ENCODE assay signal across 8 mouse cellular contexts in the genomic region with DNA sequence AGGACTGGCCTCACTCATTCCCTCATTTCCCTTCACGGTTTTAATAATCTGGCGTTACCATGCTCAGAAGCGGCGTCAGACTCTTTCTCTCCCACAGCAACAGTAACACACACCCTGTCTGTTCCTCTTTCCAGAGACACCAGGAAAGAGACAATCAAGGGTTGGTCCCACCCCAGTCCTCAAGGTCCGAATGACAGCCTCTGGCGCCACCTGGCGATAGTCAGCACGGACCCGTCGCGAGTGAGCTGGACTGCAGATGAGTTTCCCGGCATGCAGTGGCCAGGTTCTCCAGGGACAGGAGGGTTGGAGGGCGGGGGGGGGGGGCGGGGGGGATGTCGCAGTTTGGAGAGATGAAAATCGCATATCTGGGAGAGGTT. TPM values are rescaled to one million over a fixed set of nuclear protein-coding genes. Genes with fewer than 3 reads are reported as not detected.
DNase-seq lines count a peak whose midpoint lies in the region; ATAC-seq and TF ChIP-seq lines count a peak whose summit lies in the region.

No protein-coding gene starts in this region.

- ATAC-seq in G1E (ENCODE audit: extremely low read depth, insufficient number of reproducible peaks, low FRiP score, poor library complexity, severe bottlenecking): no peak
- ATAC-seq in frontal cortex, adult (ENCODE audit: low TSS enrichment): peak; percentile 56

- H3K4me3 ChIP-seq in G1E (ENCODE audit: low read depth, low read length): peak overlapping the region; percentile 78; the same call in 1 of the 2 replicates
- H3K4me3 ChIP-seq in hindbrain, embryonic 10.5 days: peak overlapping the region; percentile 62

- TF ChIP-seq CTCF in G1E (IDR thresholded peaks at IDR 0.05; ENCODE audit: low read depth, low read length): peak; percentile 35; the same call in 1 of the 2 replicates

- no peaks in the 10 kb centered on the region for H3K9me3 ChIP-seq in G1E (replicated peaks)
- no peaks in the 10 kb centered on the region for H3K9me3 ChIP-seq in hindbrain, embryonic 10.5 days

- WGBS in hindbrain, embryonic 10.5 days: 1% methylated on average over 16 of the region's 16 CpGs

- DNase-seq in G1E (ENCODE audit: low spot score): peak; percentile 77
- DNase-seq in cerebellum, adult 9-10 months: peak; percentile 97
- DNase-seq in hindbrain, embryonic 10.5 days (ENCODE audit: low spot score): peak; percentile 92
- peak; percentile 87 to 88 for DNase-seq in layer of hippocampus, postnatal 36 days
- peak; percentile 95 for DNase-seq in lung, postnatal 36 days
- DNase-seq in retina, postnatal 1 day: peak; percentile 93
- peak; percentile 93 for DNase-seq in thymus, postnatal 4 days

- peak overlapping the region; percentile 83 for H3K27ac ChIP-seq in hindbrain, embryonic 10.5 days

- H3K36me3 ChIP-seq in G1E (replicated peaks): peaks cover 6% of the 10 kb centered on the region
- no peaks in the 10 kb centered on the region for H3K36me3 ChIP-seq in hindbrain, embryonic 10.5 days

- peaks cover 15% of the 10 kb centered on the region for H3K27me3 ChIP-seq in G1E (ENCODE audit: insufficient read depth, low read length)
- H3K27me3 ChIP-seq in hindbrain, embryonic 10.5 days (ENCODE audit: insufficient read depth, poor library complexity, severe bottlenecking): peaks cover 48% of the 10 kb centered on the region

- peaks cover 55% of the 10 kb centered on the region for H3K4me1 ChIP-seq in G1E (ENCODE audit: insufficient read depth, low read depth, low read length)
- peaks cover 43% of the 10 kb centered on the region for H3K4me1 ChIP-seq in hindbrain, embryonic 10.5 days (replicated peaks)

RNA-seq across cellular contexts. Expression of a gene that starts 0.7 kb away (rescaled TPM):
- total RNA-seq in G1E (2014; fragmentation: Nextera tagmentation) (62.7 and 168 TPM in 2 replicates), G1E (2017) (7.4 and 7.8 TPM in 2 replicates)
- 36.5 and 46.4 TPM in 2 replicates for polyA plus RNA-seq in G1E (2012)
- polyA plus RNA-seq in hindbrain, embryonic 10.5 days (2016; fragmentation: Nextera tagmentation; extraction: Ambion mirVana): 5.9 and 7.1 TPM in 2 replicates
- 10 to 100 TPM; 57.1 to 62.7 TPM for total RNA-seq in layer of hippocampus, postnatal 36 days (2021)

RNA-seq across cellular contexts. Expression of a gene that starts 7.8 kb away (rescaled TPM):
- total RNA-seq in G1E (2014; fragmentation: Nextera tagmentation) (17.9 and 24.7 TPM in 2 replicates), G1E (2017) (11.7 and 13.8 TPM in 2 replicates)
- 29.7 and 29.9 TPM in 2 replicates for polyA plus RNA-seq in G1E (2012)
- 10.6 and 12.2 TPM in 2 replicates for polyA plus RNA-seq in hindbrain, embryonic 10.5 days (2016; fragmentation: Nextera tagmentation; extraction: Ambion mirVana)
- total RNA-seq in layer of hippocampus, postnatal 36 days (2021): 10 to 100 TPM in 1 of 2 experiments, 1 to 10 TPM in 1; 8.6 to 12.2 TPM

RNA-seq across cellular contexts. Expression of a gene that starts 20.8 kb away (rescaled TPM):
- total RNA-seq in G1E (2014; fragmentation: Nextera tagmentation): 167 and 243 TPM in 2 replicates
- total RNA-seq in G1E (2017): 185 and 189 TPM in 2 replicates
- 329 and 331 TPM in 2 replicates for polyA plus RNA-seq in G1E (2012)
- polyA plus RNA-seq in hindbrain, embryonic 10.5 days (2016; fragmentation: Nextera tagmentation; extraction: Ambion mirVana): 175 and 186 TPM in 2 replicates
- total RNA-seq in layer of hippocampus, postnatal 36 days (2021): 100 to 1,000 TPM; 209 to 228 TPM

RNA-seq across cellular contexts. Expression of a gene that starts 27.6 kb away (rescaled TPM):
- 21.7 and 25.5 TPM in 2 replicates for total RNA-seq in G1E (2014; fragmentation: Nextera tagmentation)
- total RNA-seq in G1E (2017): 4.6 and 8.8 TPM in 2 replicates
- 57.8 and 77.7 TPM in 2 replicates for polyA plus RNA-seq in G1E (2012)
- 53.9 and 57.2 TPM in 2 replicates for polyA plus RNA-seq in hindbrain, embryonic 10.5 days (2016; fragmentation: Nextera tagmentation; extraction: Ambion mirVana)
- total RNA-seq in layer of hippocampus, postnatal 36 days (2021): 1 to 10 TPM; 5.8 to 6.9 TPM

RNA-seq across cellular contexts. Expression of a gene that starts 46.8 kb away (rescaled TPM):
- total RNA-seq in G1E (2014; fragmentation: Nextera tagmentation) (5.9 and 8.1 TPM in 2 replicates), G1E (2017) (2.3 and 3.1 TPM in 2 replicates)
- polyA plus RNA-seq in G1E (2012): 4.1 and 5.3 TPM in 2 replicates
- 14.2 and 17.2 TPM in 2 replicates for polyA plus RNA-seq in hindbrain, embryonic 10.5 days (2016; fragmentation: Nextera tagmentation; extraction: Ambion mirVana)
- total RNA-seq in layer of hippocampus, postnatal 36 days (2021): 10 to 100 TPM; 27.4 to 28.3 TPM
